Mouse (Mus musculus) layer of hippocampus, adult 2 months (tissue): ENCODE measurements around the gene Vmn1r178. TPM values are rescaled to one million over a fixed set of nuclear protein-coding genes. Genes with fewer than 3 reads are reported as not detected.
"Not testable (repeated sequence)": the region's sequence is repeated elsewhere in the genome, so short reads cannot be mapped to it uniquely, and the experiment has no call there.

Experiments used
- DNase-seq, 2 experiments: peaks; one replicate each; pipeline ENCODE4 v3.0.0; 2022; ENCODE audit warnings: low spot score in 2 of 2
- H3K27ac ChIP-seq: fragments of 200-600 bp; 2 replicates; pipeline ENCODE4 v1.8.1; 2022
- H3K4me3 ChIP-seq: fragments of 200-600 bp; 2 replicates; pipeline ENCODE4 v1.8.1; 2022; ENCODE audit warnings: mild to moderate bottlenecking
- CTCF ChIP-seq: fragments of 200-600 bp; conservative IDR thresholded peaks from 2 replicates; pipeline ENCODE4 v1.8.1; 2022; ENCODE audit warnings: antibody characterized with exemption, mild to moderate bottlenecking, moderate library complexity
- long read RNA-seq, 2 experiments: library from polyadenylated mRNA; stranded (forward); transcript quantifications; one replicate each; pipeline ENCODE4 v2.0.0; 2021; ENCODE audit warnings: borderline mapping rate in 2 of 2
- total RNA-seq, 2 experiments: library from RNA; stranded (reverse); gene quantifications; 2 replicates each; pipeline ENCODE4 v1.2.3; 2021

Vmn1r178 gene
- total RNA-seq = not detected
- long read RNA-seq, experiment 1 = 0 reads
- long read RNA-seq, experiment 2 = 0 reads

GRCm38 (mm10) chr7:23891709-23892108, at the start of gene Vmn1r178:
Vmn1r178 (plus strand) TSS chr7:23892009.
- no peak for TF ChIP-seq CTCF
- Histone ChIP-seq H3K27ac (no peak within 1 kb of the TSS), H3K4me3 (no peak within 1 kb of the TSS)
- no peak for DNase-seq

- not testable (repeated sequence) for H3K27ac ChIP-seq, DNase-seq, H3K4me3 ChIP-seq
Observed at GRCm38 (mm10) chr7:23866349-23866748, 25.5 kb upstream of the Vmn1r178 start, which contains the start of gene Vmn1r177. Vmn1r177 (minus strand) TSS chr7:23866449.

- H3K27ac ChIP-seq, DNase-seq, H3K4me3 ChIP-seq: not testable (repeated sequence)
Observed at GRCm38 (mm10) chr7:23876918-23877317, 14.9 kb upstream of the Vmn1r178 start.

- no peak for TF ChIP-seq CTCF
- Histone ChIP-seq H3K4me3 (no peak within 1 kb of the TSS), H3K27ac (no peak within 1 kb of the TSS)
- DNase-seq = no peak
Observed at GRCm38 (mm10) chr7:23926678-23927077, 34.9 kb downstream of the Vmn1r178 start, which contains the start of gene Vmn1r179. Vmn1r179 (plus strand) TSS chr7:23926978.

Other genes starting within 250 kb of the Vmn1r178 start
- not detected for gene Vmn1r172, start 233.7 kb upstream of the Vmn1r178 start, total RNA-seq
- gene Vmn1r173, start 191.3 kb upstream of the Vmn1r178 start, total RNA-seq = not detected
- not detected for gene Vmn1r174, start 139.7 kb upstream of the Vmn1r178 start, total RNA-seq
- gene Vmn1r175, start 81.4 kb upstream of the Vmn1r178 start, total RNA-seq = not detected
- not detected for gene Vmn1r176, start 54.6 kb upstream of the Vmn1r178 start, total RNA-seq
- not detected for gene Vmn1r177, start 25.6 kb upstream of the Vmn1r178 start, total RNA-seq
- not detected for gene Vmn1r179, start 35.0 kb downstream of the Vmn1r178 start, total RNA-seq
- gene Vmn1r180, start 58.6 kb downstream of the Vmn1r178 start, total RNA-seq = not detected
- not detected for gene Vmn1r181, start 82.6 kb downstream of the Vmn1r178 start, total RNA-seq
- gene V1rd19, start 109.7 kb downstream of the Vmn1r178 start, total RNA-seq = not detected
- not detected for gene Vmn1r183, start 161.2 kb downstream of the Vmn1r178 start, total RNA-seq
- gene Zfp180, start 189.9 kb downstream of the Vmn1r178 start, total RNA-seq = 10 to 100 TPM; 44.0 to 45.5 TPM
- 10 to 100 TPM; 10.4 to 13.9 TPM for gene Zfp112, start 220.3 kb downstream of the Vmn1r178 start, total RNA-seq
- 10 to 100 TPM; 21.1 to 21.8 TPM for gene Zfp235, start 242.2 kb downstream of the Vmn1r178 start, total RNA-seq